Mouse (Mus musculus) MEL (cell line): ENCODE data around the gene Psmd11.

Experiments used
- CTCF ChIP-seq, 3 experiments: IDR thresholded peaks in 2 of 3; conservative IDR thresholded peaks in 1 of 3; 2 replicates each; pipeline ENCODE4 v1.5.1; 2011 to 2012; ENCODE audit warnings: low read length in 3 of 3, low read depth in 2 of 3, mild to moderate bottlenecking in 2 of 3, improper control_type of control experiment in 1 of 3, inconsistent platforms in 1 of 3, mixed read lengths in 1 of 3, moderate library complexity in 1 of 3; ENCODE audit not compliant: control insufficient read depth in 1 of 3, insufficient read depth in 1 of 3, poor library complexity in 1 of 3, severe bottlenecking in 1 of 3
- EP300 ChIP-seq, 2 experiments: IDR thresholded peaks; 2 replicates each; pipeline ENCODE4 v1.6.1; 2011; ENCODE audit warnings: improper control_type of control experiment in 2 of 2, low read length in 2 of 2, low read depth in 1 of 2, mild to moderate bottlenecking in 1 of 2
- GABPA ChIP-seq: IDR thresholded peaks from 2 replicates; pipeline ENCODE4 v1.6.1; 2012; ENCODE audit warnings: low read depth, mild to moderate bottlenecking, inconsistent platforms, low read length, improper control_type of control experiment, moderate library complexity
- GATA1 ChIP-seq: IDR thresholded peaks from 2 replicates; pipeline ENCODE4 v1.6.1; 2011; ENCODE audit warnings: low read depth, low read length, improper control_type of control experiment
- USF1 ChIP-seq: IDR thresholded peaks from 2 replicates; pipeline ENCODE4 v1.6.1; 2014; ENCODE audit warnings: low read depth, mild to moderate bottlenecking, inconsistent platforms, low read length, improper control_type of control experiment, moderate library complexity

DNA sequence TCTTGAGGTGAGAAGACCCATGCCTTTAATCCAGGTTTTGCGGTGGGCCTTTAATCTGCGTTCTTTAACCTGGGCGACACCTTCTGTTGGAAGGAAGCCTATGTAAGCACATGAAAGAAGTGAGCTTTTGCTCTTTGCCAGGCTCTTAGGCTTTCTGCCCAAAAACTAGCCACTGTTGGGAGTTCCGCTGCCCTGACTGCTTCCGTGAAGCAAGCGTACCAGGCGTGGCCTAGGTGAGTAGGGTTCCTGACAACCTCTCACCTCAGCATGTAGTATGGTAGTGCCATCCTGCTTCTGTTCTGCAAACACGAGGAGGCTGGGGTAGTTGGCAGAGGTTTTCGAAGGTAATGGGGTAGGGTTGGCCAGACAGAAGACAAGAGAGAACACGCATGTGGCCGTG is 46.4 kb downstream of the Psmd11 start:
- no peak for TF ChIP-seq CTCF (IDR thresholded peaks at IDR 0.05 in 2 of 3, conservative IDR thresholded peaks at IDR 0.05 in 1 of 3; ENCODE audit: control insufficient read depth in 1 of 3, insufficient read depth in 1 of 3, low read depth in 2 of 3, low read length in 3 of 3, poor library complexity in 1 of 3, severe bottlenecking in 1 of 3)
- TF ChIP-seq EP300 (IDR thresholded peaks at IDR 0.05; ENCODE audit: low read depth in 1 of 2, low read length in 2 of 2), result no peak
- TF ChIP-seq GABPA, result no peak
- TF ChIP-seq GATA1, result no peak
- no peak for TF ChIP-seq USF1
